Mouse (Mus musculus): Measurements from ENCODE around the gene Spp1.

Spp1 gene

GRCm38 (mm10) chr5:104434835-104435301 lies at the start of gene Spp1:
Spp1 (plus strand) TSS chr5:104435118.
- no peak for DNase-seq (ENCODE audit: low spot score)

- DNase-seq (ENCODE audit: low spot score), result no peak
Measured at GRCm38 (mm10) chr5:104385521-104385920, 49.4 kb upstream of the Spp1 start.

GRCm38 (mm10) chr5:104386908-104387307 lies 48.0 kb upstream of the Spp1 start:
- DNase-seq (ENCODE audit: low spot score), result no peak

- DNase-seq (ENCODE audit: low spot score), result no peak
Measured at GRCm38 (mm10) chr5:104390962-104391361, 44.0 kb upstream of the Spp1 start.

GRCm38 (mm10) chr5:104392784-104393183 lies 42.1 kb upstream of the Spp1 start:
- DNase-seq (ENCODE audit: low spot score), result no peak

GRCm38 (mm10) chr5:104396286-104396685 lies 38.6 kb upstream of the Spp1 start:
- DNase-seq (ENCODE audit: low spot score), result no peak

GRCm38 (mm10) chr5:104398001-104398400 lies 36.9 kb upstream of the Spp1 start:
- no peak for DNase-seq (ENCODE audit: low spot score)

- no peak for DNase-seq (ENCODE audit: low spot score)
Measured at GRCm38 (mm10) chr5:104399291-104399950, 35.5 kb upstream of the Spp1 start.

GRCm38 (mm10) chr5:104399970-104400369 lies 34.9 kb upstream of the Spp1 start:
- no peak for DNase-seq (ENCODE audit: low spot score)

- DNase-seq (ENCODE audit: low spot score), result no peak
Measured at GRCm38 (mm10) chr5:104402651-104403050, 32.3 kb upstream of the Spp1 start.

- DNase-seq (ENCODE audit: low spot score), result no peak
Measured at GRCm38 (mm10) chr5:104403351-104403750, 31.6 kb upstream of the Spp1 start.

- no peak for DNase-seq (ENCODE audit: low spot score)
Measured at GRCm38 (mm10) chr5:104404551-104404950, 30.4 kb upstream of the Spp1 start.

GRCm38 (mm10) chr5:104405051-104405450 lies 29.9 kb upstream of the Spp1 start:
- no peak for DNase-seq (ENCODE audit: low spot score)

GRCm38 (mm10) chr5:104406756-104407155 lies 28.2 kb upstream of the Spp1 start:
- no peak for DNase-seq (ENCODE audit: low spot score)

GRCm38 (mm10) chr5:104407541-104408231 lies 27.2 kb upstream of the Spp1 start:
- no peak for DNase-seq (ENCODE audit: low spot score)

- no peak for DNase-seq (ENCODE audit: low spot score)
Measured at GRCm38 (mm10) chr5:104408549-104408948, 26.4 kb upstream of the Spp1 start.

GRCm38 (mm10) chr5:104415999-104416398 lies 18.9 kb upstream of the Spp1 start:
- no peak for DNase-seq (ENCODE audit: low spot score)

- no peak for DNase-seq (ENCODE audit: low spot score)
Measured at GRCm38 (mm10) chr5:104417028-104417427, 17.9 kb upstream of the Spp1 start.

- DNase-seq (ENCODE audit: low spot score), result no peak
Measured at GRCm38 (mm10) chr5:104417721-104418120, 17.2 kb upstream of the Spp1 start.

- DNase-seq (ENCODE audit: low spot score), result no peak
Measured at GRCm38 (mm10) chr5:104422039-104422438, 12.9 kb upstream of the Spp1 start.

- no peak for DNase-seq (ENCODE audit: low spot score)
Measured at GRCm38 (mm10) chr5:104423861-104424260, 11.1 kb upstream of the Spp1 start.

GRCm38 (mm10) chr5:104425949-104426348 lies 9.0 kb upstream of the Spp1 start:
- DNase-seq (ENCODE audit: low spot score), result no peak

- peak; percentile 53 for DNase-seq (ENCODE audit: low spot score)
Measured at GRCm38 (mm10) chr5:104432886-104433285, 2.0 kb upstream of the Spp1 start.
